17 mouse cellular contexts compared by ENCODE assay signal in genomic region chr9:99470347-99471092, GRCm38 (mm10). TPM values are rescaled to one million over a fixed set of nuclear protein-coding genes. Genes with fewer than 3 reads are reported as not detected.
DNase-seq lines count a peak whose midpoint lies in the region; ATAC-seq lines count a peak whose summit lies in the region.
"Had no signal": no experiment of that assay in that cellular context is flagged by ENCODE, and none has a peak within 500 bp of the region (broad histone marks: within the 10 kb centered on the region; RNA-seq: fewer than 3 reads in every experiment).

No protein-coding gene starts in this region.

- no peak for ATAC-seq in neural tube, embryonic 13.5 days (ENCODE audit: low read depth)
- ATAC-seq in neural tube, embryonic 15.5 days (ENCODE audit: low FRiP score), result no peak
- ATAC-seq in liver, embryonic 12.5 days, result peak; percentile 70
- ATAC-seq: forebrain, postnatal 0 days; hindbrain, embryonic 16.5 days had no signal

- H3K4me1 ChIP-seq in neural tube, embryonic 13.5 days (replicated peaks), result 0 out of 2 replicates have a peak, but pooled peaks cover 8% of the 10 kb centered on the region
- H3K4me1 ChIP-seq in neural tube, embryonic 15.5 days, result peaks cover 6% of the 10 kb centered on the region; the same call in 1 of the 2 replicates
- H3K4me1 ChIP-seq in liver, embryonic 12.5 days, result peaks cover 23% of the 10 kb centered on the region
- H3K4me1 ChIP-seq: embryonic facial prominence, embryonic 12.5 days had no signal

- peaks cover 10% of the 10 kb centered on the region for H3K36me3 ChIP-seq in neural tube, embryonic 13.5 days
- peaks cover 8% of the 10 kb centered on the region; the same call in 1 of the 2 replicates for H3K36me3 ChIP-seq in neural tube, embryonic 15.5 days
- peaks cover 11% of the 10 kb centered on the region for H3K36me3 ChIP-seq in liver, embryonic 12.5 days

- H3K9ac ChIP-seq in neural tube, embryonic 13.5 days, result no peak overlapping the region
- H3K9ac ChIP-seq in neural tube, embryonic 15.5 days (replicated peaks), result no peak overlapping the region
- H3K9ac ChIP-seq in liver, embryonic 12.5 days, result peak overlapping the region; percentile 29
- H3K9ac ChIP-seq: embryonic facial prominence, embryonic 12.5 days; forebrain, postnatal 0 days had no signal

- H3K4me2 ChIP-seq in neural tube, embryonic 13.5 days, result no peak overlapping the region
- no peak overlapping the region for H3K4me2 ChIP-seq in neural tube, embryonic 15.5 days
- peak overlapping the region; percentile 56 for H3K4me2 ChIP-seq in liver, embryonic 12.5 days
- H3K4me2 ChIP-seq: embryonic facial prominence, embryonic 12.5 days; midbrain, embryonic 11.5 days had no signal

- H3K9me3 ChIP-seq in neural tube, embryonic 13.5 days, result no peaks in the 10 kb centered on the region
- H3K9me3 ChIP-seq in neural tube, embryonic 15.5 days (replicated peaks), result no peaks in the 10 kb centered on the region
- no peaks in the 10 kb centered on the region for H3K9me3 ChIP-seq in liver, embryonic 12.5 days (replicated peaks)
- H3K9me3 ChIP-seq: embryonic facial prominence, embryonic 12.5 days had no signal

- 45% methylated on average over 16 of the region's 16 CpGs for WGBS in neural tube, embryonic 13.5 days
- 44% methylated on average over 16 of the region's 16 CpGs for WGBS in neural tube, embryonic 15.5 days
- 32% methylated on average over 16 of the region's 16 CpGs for WGBS in liver, embryonic 12.5 days (ENCODE audit: insufficient replicate concordance)

- no peak overlapping the region for H3K4me3 ChIP-seq in neural tube, embryonic 13.5 days
- H3K4me3 ChIP-seq in neural tube, embryonic 15.5 days (replicated peaks), result no peak overlapping the region
- H3K4me3 ChIP-seq in liver, embryonic 12.5 days, result peak overlapping the region; percentile 18
- H3K4me3 ChIP-seq: embryonic facial prominence, embryonic 12.5 days; myocyte had no signal

- peak; percentile 27 for DNase-seq in c-Kit-positive CD71-positive TER-119-positive erythroid progenitor cells, embryonic 14.5 days (ENCODE audit: low spot score)
- DNase-seq in kidney, adult 9 months, result no peak
- DNase-seq in adrenal gland, postnatal 4 days (ENCODE audit: low spot score in 2 of 2), result no peak
- no peak for DNase-seq in right cerebral cortex, postnatal 25 days
- DNase-seq: forebrain, postnatal 0 days; layer of hippocampus, adult 9-11 months; left cerebral cortex, postnatal 4 days had no signal

- no peaks in the 10 kb centered on the region for H3K27me3 ChIP-seq in neural tube, embryonic 13.5 days
- no peaks in the 10 kb centered on the region for H3K27me3 ChIP-seq in neural tube, embryonic 15.5 days (replicated peaks)
- H3K27me3 ChIP-seq in liver, embryonic 12.5 days (replicated peaks), result no peaks in the 10 kb centered on the region
- H3K27me3 ChIP-seq: embryonic facial prominence, embryonic 12.5 days had no signal

- H3K27ac ChIP-seq in neural tube, embryonic 13.5 days (replicated peaks), result 0 out of 2 replicates have a peak overlapping the region, but pooled peaks have one; percentile 33
- no peak overlapping the region for H3K27ac ChIP-seq in neural tube, embryonic 15.5 days (replicated peaks)
- H3K27ac ChIP-seq in liver, embryonic 12.5 days, result 0 out of 2 replicates have a peak overlapping the region, but pooled peaks have one; percentile 3
- H3K27ac ChIP-seq: embryonic facial prominence, embryonic 12.5 days; kidney, postnatal 0 days had no signal

RNA-seq across cellular contexts. Expression of gene Nme9, which starts 19.2 kb away (rescaled TPM):
- not detected in 2 replicates for polyA plus RNA-seq in neural tube, embryonic 13.5 days (2015; fragmentation: Nextera tagmentation; extraction: Ambion mirVana)
- 0.13 and 0.29 TPM in 2 replicates for polyA plus RNA-seq in neural tube, embryonic 15.5 days (2015; fragmentation: Nextera tagmentation; extraction: Ambion mirVana)
- not detected in 2 replicates for polyA plus RNA-seq in liver, embryonic 12.5 days (2016; fragmentation: Nextera tagmentation; extraction: Ambion mirVana)
- total RNA-seq in adrenal gland, postnatal 4 days (2021), result not detected
- total RNA-seq: gastrocnemius, postnatal 4 days had no signal
- polyA plus RNA-seq: embryonic facial prominence, embryonic 12.5 days; midbrain, embryonic 11.5 days; myocyte; stomach, embryonic 14.5 days had no signal

RNA-seq across cellular contexts. Expression of gene Mras, which starts 33.3 kb away (rescaled TPM):
- polyA plus RNA-seq in neural tube, embryonic 13.5 days (2015; fragmentation: Nextera tagmentation; extraction: Ambion mirVana), result 49.0 and 51.1 TPM in 2 replicates
- polyA plus RNA-seq in neural tube, embryonic 15.5 days (2015; fragmentation: Nextera tagmentation; extraction: Ambion mirVana), result 42.0 and 50.9 TPM in 2 replicates
- 3.1 and 5.2 TPM in 2 replicates for polyA plus RNA-seq in liver, embryonic 12.5 days (2016; fragmentation: Nextera tagmentation; extraction: Ambion mirVana)
- 10 to 100 TPM; 42.8 to 55.3 TPM for total RNA-seq in adrenal gland, postnatal 4 days (2021)
